Mouse (Mus musculus) heart, postnatal 10 days (tissue): ENCODE measurements at regions not wholly inside any gene's neighbourhood (a gene's known extent, or its start where the extent isn't known, plus 50 kb on each side); places are given as distances from the start of the nearest gene placed in this dataset.

ENCODE experiments used
- DNase-seq, 2 experiments: peaks; one replicate each; pipeline ENCODE4 v3.0.0; 2021
- intact Hi-C: fragments of 180-260 bp; cut with DNase I; formaldehyde crosslinking; loops from one replicate; pipeline ENCODE4 v1.15.1; 2025

DNA sequence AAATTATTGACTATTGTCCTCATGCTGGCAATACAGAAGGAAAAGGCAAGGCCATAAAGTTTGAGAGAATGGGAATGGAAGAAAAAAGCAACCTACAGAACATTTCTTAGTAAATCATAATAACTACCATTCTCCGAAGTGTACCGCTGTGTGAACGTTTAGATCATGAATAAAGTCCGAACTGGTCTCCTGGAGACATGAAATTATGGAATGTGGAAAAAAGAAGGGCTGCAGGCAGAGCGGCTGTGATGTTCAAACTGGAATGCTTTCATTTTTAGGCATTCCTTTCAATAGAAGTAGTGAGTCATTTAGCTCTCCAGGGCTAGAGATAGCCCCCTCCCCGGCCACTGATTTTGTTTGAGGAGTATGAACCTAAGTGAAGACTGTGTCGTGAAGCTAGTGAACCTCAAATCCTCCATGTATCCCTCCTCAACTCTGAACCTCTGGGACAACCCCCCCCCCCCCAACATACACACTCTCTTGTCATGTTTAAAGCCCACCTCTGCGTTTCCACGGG lies 202.9 kb upstream of the Krr1 start:
- intact Hi-C loops = loop anchor here (10.0 kb wide), 1 partner anchor 265 kb away; the partner anchor contains the start of gene Phlda1
- no peak for DNase-seq

DNA sequence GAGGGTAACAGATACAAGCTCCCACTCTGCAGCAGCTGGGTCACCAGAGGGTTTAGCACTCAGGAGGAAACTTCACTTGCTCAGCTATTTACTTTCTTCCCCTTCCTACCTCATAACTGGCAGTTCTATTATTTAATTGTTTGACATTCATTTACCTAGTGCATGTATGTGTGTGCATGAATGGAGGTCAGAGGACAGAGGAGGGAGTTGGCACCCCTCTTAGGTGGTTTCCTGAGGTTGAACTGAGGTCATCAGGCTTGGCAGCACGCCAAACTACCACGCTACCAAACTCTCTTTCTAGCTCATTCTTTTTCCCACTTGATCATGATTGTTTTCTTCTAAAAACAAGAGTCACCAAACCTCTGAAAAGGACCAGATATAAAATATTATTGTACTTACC lies 202.4 kb upstream of the Krr1 start:
- intact Hi-C loops = loop anchor here (10.0 kb wide), 1 partner anchor 265 kb away; the partner anchor contains the start of gene Phlda1
- DNase-seq = peak; percentile 20 to 43

DNA sequence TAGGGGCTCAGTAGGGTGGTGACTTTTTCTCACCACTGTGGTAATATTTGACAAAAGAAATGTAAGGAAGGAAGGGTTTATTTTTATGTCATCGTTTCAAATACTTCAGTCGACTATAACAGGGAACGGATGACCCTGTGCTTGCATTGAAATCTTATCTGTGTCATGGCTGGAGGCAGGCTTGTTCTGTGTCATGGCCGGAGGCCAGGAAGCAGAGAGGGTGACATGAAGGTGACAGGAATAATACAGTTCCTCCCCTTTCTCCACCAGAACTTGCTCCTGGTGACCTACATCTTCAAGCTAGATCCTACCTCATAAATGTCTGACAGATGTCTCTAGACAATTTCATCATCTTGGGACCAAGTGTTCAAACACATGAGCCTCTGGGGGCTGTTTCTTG lies 201.5 kb upstream of the Krr1 start:
- intact Hi-C loops = loop anchor here (10.0 kb wide), 1 partner anchor 266 kb away; the partner anchor contains the start of gene Phlda1
- peak; percentile 42 to 45 for DNase-seq

DNA sequence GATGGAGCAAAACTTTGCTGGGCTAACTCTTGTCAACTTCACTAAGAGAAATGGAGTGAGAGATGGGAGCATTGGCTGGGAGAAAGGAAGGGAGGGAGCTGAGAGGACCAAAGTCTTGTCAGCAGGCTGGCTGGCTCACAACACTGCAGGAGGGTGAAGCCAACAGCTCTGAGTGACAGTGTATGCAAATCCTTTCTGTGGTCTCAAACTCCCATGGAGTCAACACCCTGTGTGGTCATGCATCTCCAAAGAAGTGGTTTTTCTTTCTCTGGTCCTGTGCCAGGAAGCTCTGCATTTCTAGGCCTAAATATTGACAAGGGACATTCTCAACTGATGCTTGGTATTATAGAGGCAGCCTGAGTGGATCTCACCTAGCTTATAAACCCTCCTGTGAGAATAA lies 194.9 kb upstream of the Krr1 start:
- intact Hi-C loops = loop anchor here (10.0 kb wide), 1 partner anchor 273 kb away; the partner anchor contains the start of gene Phlda1
- DNase-seq = peak in 1 of 2 experiments; percentile 18

DNA sequence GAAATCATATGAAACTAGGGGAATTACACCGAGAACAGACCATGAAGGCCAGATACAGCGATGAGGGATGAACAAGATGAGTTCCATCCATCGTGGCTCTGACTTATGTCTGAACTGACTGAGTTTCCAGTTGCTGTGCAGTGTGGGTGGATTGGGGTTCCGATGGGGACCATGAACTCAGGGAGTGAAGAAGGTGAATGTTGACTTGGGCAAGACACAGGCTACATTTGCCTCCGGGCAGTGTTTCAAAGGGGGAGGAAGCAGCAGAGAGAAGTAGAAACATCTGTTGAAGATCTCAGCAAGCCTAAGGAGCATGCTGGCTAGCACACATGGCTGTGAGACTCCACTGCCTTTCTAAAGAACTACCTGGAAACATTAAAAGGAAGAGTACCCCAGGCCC lies 194.4 kb upstream of the Krr1 start:
- DNase-seq = peak in 1 of 2 experiments; percentile 29
- intact Hi-C loops = loop anchor here (10.0 kb wide), 1 partner anchor 273 kb away; the partner anchor contains the start of gene Phlda1

DNA sequence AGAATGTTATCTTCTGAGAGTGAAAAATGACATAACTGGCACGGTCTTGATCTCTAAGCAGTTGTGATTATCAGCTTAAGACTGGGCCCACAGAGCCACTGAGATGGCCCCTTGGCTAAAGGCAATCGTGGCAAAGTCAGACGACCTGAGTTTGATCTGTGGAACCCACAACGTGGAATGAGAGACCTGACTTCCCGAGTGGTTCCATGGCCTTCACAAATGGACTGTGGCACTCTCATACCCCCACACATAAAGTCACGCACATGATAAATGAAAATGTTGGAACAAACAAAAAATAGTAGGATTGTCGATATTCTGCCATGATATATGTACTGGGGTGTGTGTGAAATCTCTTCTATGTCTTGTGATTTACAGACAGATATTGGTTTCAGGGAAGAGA lies 192.5 kb upstream of the Krr1 start:
- no peak for DNase-seq
- intact Hi-C loops = loop anchor here (10.0 kb wide), 1 partner anchor 275 kb away; the partner anchor contains the start of gene Phlda1

DNA sequence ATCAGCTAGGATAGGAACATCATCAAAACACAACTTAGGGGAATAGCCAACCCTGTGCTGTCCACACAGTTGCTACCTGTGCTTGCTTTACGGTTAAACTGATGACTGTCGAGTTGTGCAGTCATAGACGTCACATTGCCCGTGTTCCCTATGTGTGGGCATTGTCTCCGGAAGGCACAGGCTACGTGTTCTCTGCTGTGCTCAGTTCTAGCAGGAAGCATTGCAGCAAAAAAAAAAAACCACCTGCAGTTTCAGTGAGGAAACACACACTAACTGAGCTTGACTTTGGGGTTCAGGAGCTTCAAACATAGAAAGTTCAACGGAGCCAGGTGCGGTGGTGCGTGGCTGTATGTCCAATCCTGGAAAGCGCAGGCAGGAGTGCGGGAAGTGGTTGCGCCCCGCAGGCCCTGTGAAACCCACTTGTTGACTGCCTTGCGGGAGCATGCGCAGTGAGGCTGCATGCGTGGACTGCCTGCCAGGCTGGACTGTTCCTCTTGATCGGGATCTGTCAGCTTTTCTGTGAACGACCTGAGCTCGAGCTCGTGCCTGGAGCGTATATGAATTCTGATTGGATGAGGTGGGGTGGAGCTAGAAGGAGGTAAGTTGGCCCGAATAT lies 190.2 kb upstream of the Krr1 start:
- DNase-seq = no peak
- intact Hi-C loops = no loop called here

DNA sequence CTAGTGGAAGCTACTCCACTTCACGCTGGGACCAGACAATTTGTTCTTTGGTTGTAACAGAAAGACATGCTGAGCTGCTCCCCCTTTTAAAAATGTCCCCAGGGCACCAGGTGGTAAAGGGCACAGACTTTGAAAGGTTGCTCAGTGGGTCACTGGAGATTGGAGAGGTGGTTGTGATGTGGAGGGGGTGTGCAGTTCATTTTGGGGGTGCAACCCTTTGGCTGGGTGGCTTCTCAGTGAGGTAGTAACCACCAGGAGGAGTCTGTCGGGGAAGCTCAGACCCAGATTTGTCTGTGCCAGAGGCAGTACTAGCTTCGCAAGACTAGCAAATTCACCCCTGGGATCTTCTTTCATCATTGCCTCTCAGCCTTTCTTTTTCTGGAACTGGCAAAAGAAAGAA lies 189.0 kb upstream of the Krr1 start:
- intact Hi-C loops = no loop called here
- DNase-seq = no peak

DNA sequence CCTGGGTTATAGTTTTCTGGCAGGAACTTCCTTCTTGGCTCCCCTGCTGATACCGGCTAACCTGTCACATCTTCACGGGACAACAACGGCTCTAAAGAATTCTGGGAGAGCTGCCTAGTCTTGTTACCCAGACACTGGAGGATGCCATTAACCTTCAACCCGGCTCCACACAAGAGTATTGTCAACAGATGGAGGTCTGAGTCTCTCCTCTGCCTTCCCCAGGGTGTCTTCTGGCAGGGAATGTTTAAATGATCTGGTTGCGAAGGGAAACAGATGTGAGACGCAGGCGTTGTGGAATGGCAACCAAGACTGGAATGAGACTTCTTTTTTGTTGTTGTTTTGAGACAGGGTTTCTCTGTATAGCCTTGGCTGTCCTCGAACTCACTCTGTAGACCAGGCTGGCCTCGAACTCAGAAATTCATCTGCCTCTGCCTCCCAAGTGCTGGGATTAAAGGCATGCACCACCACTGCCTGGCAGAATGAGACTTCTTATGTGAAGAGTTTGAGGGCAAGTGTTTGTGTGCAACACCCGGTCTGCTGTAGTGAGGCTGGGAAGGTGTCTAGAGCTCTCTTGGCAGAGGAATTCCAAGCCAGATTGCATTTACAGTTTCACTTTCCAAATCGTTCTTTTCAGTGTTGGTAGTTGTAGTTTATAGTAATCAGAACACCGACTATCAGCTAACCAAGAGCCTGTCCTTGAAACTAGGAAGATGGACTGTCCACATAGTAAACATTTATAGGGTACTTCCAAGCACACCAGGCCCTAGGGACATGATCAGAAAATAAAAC lies 188.2 kb upstream of the Krr1 start:
- peak; percentile 55 to 57 for DNase-seq
- intact Hi-C loops = no loop called here

DNA sequence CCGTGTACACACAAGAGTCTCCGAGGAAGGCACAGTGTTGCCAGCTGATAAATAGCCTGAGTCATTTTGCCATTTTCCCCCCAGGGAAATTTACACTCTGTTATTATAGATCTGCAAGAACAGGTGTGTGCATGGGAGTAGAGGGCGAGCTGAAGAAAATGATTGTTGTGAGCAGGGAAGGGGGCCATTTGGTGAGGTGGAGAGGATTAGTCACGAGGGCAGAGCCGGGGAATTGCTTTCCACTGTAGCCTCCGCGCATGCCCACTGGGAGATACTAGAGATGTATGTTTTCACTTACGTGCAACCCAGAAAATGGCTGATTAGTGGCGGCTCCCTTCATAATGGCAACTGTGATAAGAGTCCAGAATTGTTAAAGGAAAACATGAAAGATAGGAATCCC lies 185.3 kb upstream of the Krr1 start:
- DNase-seq = no peak
- intact Hi-C loops = no loop called here

DNA sequence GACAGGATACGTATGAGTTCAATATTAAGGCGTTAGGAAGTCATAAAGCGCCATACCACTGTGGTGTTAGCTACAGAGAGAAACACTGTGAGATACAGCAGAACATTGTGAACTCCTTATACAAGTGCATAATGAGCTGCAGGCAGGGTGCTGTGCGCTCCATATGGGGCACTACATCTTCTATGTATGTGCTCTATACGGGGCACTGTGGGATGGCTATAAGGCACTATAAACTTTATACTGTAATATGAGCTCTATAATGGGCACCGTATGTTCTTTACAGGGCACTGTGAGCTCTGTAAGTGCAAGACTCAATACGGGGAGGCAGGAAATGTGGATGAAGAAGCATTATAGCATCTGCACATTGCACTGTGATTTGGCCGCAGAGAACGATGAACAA lies 183.2 kb upstream of the Krr1 start:
- DNase-seq = no peak
- intact Hi-C loops = no loop called here

DNA sequence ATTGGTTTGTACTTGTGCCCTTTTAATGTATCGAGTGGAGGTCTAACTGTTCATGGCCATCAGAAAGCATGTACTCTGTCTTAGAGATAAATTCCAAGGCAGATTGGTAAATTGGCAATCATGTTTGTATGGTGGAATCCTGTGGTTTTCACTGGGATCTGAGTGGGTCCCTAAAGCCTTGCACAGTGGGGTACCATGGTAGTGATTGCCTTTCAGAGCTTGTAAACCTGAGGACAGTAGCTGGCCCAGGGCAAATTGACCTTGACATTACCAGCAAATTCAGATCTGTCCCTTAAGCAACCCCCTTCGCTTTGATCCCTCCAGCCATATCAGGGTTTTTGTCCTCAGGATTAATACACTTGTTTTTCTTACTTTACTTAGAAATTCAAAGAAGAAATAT lies 181.6 kb upstream of the Krr1 start:
- intact Hi-C loops = no loop called here
- DNase-seq = no peak

DNA sequence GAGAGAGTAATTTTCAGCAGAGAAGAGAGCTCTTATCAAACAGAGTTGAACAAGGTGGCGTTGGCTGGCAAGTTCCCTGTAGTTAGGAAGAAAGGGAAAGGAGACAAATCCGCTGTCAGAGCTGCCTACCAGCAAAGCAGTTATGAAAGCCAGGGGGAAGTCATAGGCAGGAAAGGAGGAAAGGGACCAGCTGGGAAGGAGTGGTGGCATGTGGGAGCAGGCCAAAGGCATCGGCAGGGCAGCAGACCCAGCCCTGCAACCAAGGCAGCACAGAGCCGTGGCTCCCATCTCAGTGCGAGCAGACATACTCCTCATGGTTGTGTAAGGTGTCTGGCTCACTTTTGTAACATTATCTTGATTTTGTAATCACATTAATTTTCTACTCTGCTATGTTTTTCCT lies 177.4 kb upstream of the Krr1 start:
- DNase-seq = peak in 1 of 2 experiments; percentile 21
- intact Hi-C loops = no loop called here

DNA sequence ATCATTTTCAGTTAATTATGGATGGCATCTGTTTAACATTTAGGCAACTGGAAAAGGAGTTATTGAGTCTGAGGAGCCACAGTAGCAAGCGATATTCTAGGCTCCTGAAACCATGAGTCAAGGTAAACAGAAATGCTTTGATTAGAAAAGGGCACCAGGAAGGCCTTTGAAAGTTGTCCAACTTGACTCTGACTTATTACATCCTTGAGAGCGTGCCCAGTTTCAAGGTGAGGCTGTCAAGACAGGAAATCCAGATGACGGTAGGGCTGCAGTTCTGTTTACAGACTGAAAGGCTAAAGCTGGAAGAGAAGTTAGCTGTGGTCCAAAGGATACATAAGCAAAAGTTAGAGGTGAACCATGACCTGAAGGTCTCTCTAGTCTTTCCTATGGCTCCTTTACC lies 176.7 kb upstream of the Krr1 start:
- no peak for DNase-seq
- intact Hi-C loops = no loop called here

DNA sequence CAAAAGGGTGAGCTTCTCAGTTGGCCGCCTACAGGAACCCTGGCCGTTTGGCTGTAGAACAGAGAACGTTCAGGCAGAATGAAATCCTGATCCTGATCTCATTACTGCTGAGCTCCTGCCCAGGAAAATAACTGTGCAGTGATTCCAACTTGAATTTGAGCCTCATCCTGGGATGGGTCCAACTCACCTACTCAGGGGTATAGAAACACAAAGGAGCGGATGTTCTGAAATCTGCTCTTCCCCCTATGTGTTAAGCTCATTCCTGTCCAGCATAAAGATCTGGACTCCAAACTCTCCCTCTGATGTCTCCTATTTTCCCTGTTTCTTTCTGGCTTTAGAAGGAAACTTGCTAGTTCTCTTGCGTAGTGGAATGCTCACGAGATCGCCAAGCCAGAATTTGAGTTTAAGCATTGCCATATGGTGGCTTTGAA lies 173.6 kb upstream of the Krr1 start:
- DNase-seq = no peak
- intact Hi-C loops = no loop called here

DNA sequence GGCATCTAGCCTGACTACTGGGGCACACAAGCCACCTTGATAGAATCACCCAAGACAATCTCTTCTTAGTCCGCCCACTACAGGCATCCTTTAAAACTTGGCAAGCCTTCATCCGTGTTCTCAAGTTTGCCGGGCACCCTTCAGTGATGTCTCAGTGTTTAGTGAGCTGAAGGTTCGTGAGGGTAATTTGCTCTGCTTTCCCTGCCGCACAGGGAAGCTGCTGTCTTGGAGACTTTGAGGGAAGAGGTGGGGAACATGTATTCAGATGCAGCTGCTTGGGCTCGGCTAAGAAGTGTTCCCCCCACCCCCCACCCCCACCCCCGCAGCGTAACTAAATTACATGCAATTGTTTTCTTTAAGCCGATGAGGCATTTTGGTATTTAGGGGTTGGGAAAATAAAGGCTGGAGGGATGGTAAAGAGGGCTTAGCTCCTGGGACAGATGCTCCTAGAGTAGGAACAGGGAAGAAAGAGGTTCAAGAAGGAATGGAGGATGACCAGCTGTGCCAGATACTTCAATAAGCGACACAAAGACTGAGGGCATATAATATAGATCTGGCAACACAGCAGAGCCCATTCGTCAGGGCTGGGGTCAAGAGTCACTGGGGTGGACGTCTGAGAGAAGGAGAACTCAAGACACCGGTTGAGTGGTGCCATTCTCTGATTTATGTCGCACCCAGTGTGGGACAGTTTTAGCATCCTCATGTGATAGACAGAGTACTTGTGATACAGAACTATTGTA lies 172.4 kb upstream of the Krr1 start:
- intact Hi-C loops = loop anchor here (10.0 kb wide), 1 partner anchor 295 kb away; the partner anchor contains the start of gene Phlda1
- no peak for DNase-seq

DNA sequence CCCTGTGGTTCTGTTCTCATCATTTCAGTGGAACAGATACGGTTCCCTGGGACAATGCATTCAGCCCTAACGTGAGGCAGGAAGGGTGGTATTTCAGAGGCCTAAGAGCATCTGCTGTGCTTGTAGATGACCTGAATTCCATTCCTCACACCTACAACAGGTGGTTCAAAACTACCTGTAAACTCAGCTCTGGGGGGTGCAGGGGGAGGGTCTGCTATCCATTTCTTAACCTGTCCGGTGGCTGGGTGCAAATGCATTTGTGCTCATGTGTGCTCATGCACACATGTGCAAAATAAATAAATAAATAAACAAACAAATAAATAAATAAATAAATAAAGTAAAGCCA lies 171.9 kb upstream of the Krr1 start:
- intact Hi-C loops = loop anchor here (10.0 kb wide), 1 partner anchor 296 kb away; the partner anchor contains the start of gene Phlda1
- no peak for DNase-seq

DNA sequence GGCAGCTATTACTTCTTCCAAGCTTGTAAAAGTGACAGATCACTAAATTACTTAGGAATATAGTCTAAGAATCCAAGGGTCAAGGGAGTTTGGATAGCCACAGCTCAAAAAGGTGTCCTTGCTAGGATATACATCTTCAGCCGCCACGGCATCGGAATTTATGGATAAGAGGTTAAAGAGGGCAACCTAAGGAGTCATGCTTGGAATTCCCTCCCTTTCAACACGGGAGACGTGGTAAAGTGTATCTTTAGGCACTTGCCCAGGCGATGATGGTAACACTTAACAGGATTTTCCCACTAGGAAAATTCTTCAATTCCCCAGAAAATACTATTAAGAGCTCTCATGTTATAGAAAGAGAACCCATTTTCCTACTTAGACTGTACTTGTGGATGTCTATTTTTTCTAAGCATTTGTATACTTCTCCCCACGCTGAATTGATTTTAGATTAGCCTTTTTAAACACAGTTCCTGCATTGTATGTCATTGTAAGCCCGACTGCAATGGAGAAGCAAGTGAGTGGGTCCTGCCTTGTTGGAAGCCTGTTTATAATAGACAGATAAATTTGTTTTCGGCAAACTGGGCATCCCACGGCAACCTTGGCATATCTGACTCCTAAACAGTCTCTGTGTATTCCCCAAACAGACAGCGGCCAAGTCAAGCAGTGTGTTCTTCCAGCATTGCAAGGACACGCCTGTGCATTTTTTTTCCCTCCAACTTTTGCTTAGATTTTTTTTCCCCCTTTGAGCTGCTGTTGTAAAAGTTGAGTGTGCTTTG lies 171.3 kb upstream of the Krr1 start:
- peak in 1 of 2 experiments; percentile 18 for DNase-seq
- intact Hi-C loops = loop anchor here (10.0 kb wide), 1 partner anchor 296 kb away; the partner anchor contains the start of gene Phlda1

DNA sequence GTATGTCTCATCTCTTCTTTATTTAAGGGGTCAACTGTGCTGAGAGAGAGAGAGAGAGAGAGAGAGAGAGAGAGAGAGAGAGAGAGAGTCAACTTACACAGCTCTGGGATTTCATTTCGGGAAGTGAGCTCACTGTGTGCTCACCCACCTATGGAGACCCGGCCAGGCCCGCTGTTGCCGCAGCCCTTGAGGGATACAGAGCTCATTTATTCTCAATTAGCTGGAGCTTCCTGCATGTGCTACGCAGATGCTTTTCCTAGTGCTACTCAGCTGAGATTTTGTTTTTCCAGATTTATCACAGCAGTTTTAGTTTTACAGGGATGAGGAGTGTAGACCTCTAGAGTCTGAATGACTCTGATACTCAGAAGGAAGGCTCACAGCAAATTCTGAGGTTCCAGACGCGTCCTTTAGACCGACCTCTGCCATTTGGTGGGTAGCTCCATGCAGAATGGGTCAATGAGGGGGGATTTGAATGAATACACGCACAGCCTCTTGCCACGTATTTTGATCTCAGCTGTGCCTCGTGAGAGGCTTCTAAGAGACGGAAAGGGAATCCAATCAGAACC lies 170.6 kb upstream of the Krr1 start:
- peak in 1 of 2 experiments; percentile 17 for DNase-seq
- intact Hi-C loops = loop anchor here (10.0 kb wide), 1 partner anchor 297 kb away; the partner anchor contains the start of gene Phlda1

DNA sequence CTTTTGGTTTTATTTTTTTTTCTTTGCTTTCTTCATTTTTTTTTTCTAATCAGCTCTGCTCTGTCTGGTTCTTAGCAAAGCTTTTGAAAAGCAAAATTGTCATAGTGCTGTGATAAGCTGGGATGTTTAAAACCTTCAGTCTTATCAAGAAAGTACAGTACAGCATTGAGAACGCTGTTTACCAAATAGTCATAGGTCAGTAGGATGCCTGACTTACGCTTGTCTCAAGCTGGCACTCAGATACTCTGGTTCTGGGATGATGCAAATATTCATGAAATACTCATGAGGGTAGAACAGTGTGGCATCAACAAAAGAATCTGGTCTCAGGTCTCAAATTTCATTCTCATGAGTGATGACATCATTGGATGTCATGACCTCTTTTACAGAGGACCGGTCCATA lies 166.1 kb upstream of the Krr1 start:
- intact Hi-C loops = loop anchor here (10.0 kb wide), 1 partner anchor 302 kb away; the partner anchor contains the start of gene Phlda1

More for the DNA sequence above, 166.1 kb upstream of the Krr1 start:
- DNase-seq = no peak
